Mouse (Mus musculus) small intestine, adult 2 months (tissue): ENCODE measurements around the gene Ppm1b. TPM values are rescaled to one million over a fixed set of nuclear protein-coding genes. Genes with fewer than 3 reads are reported as not detected.

ENCODE experiments used
- H3K27ac ChIP-seq: fragments of 200-500 bp; 2 replicates; pipeline ENCODE4 v1.5.1; 2012; ENCODE audit warnings: low read depth, low read length, control low read depth, inconsistent platforms; ENCODE audit not compliant: insufficient read depth
- H3K27me3 ChIP-seq: fragments of 200-500 bp; 2 replicates; pipeline ENCODE4 v1.6.1; 2012; ENCODE audit warnings: mild to moderate bottlenecking, moderate library complexity, low read length, inconsistent platforms; ENCODE audit not compliant: control insufficient read depth, insufficient read depth
- H3K36me3 ChIP-seq: fragments of 200-500 bp; 2 replicates; pipeline ENCODE4 v1.6.1; 2012; ENCODE audit warnings: mild to moderate bottlenecking, low read length, control low read depth, inconsistent platforms; ENCODE audit not compliant: control insufficient read depth, insufficient read depth
- H3K4me1 ChIP-seq: fragments of 200-500 bp; 2 replicates; pipeline ENCODE4 v1.6.1; 2012; ENCODE audit warnings: low read length, inconsistent platforms, mixed read lengths; ENCODE audit not compliant: control insufficient read depth, insufficient read depth, insufficient read length
- H3K4me3 ChIP-seq: fragments of 200-500 bp; 2 replicates; pipeline ENCODE4 v1.5.1; 2012; ENCODE audit warnings: low read depth, mild to moderate bottlenecking, control low read depth, inconsistent platforms, low read length, moderate library complexity
- CTCF ChIP-seq: fragments of 200-500 bp; IDR thresholded peaks from 2 replicates; pipeline ENCODE4 v1.5.1; 2012; ENCODE audit warnings: low read depth, mild to moderate bottlenecking, control low read depth, inconsistent platforms, low read length, moderate library complexity, mixed read lengths; ENCODE audit not compliant: insufficient replicate concordance, insufficient read length; ENCODE audit errors: extremely low read depth
- POLR2A ChIP-seq: fragments of 200-500 bp; IDR thresholded peaks from 2 replicates; pipeline ENCODE4 v1.6.1; 2012; ENCODE audit warnings: low read depth, mild to moderate bottlenecking, control low read depth, inconsistent platforms, low read length, moderate library complexity
- WGBS: fragments of 180-500 bp; shearing (Covaris S2); methylation state at CpG from one replicate; pipeline ENCODE4 v1.1.7; 2018; 5-methylcytosine and 5-hydroxymethylcytosine counted together
- polyA plus RNA-seq: library from polyadenylated mRNA; depleted of rRNA; stranded (reverse); fragments of >200 nt; gene quantifications from 2 replicates; pipeline ENCODE4 v1.2.3, GENCODE M21; 2012

The Ppm1b gene
- polyA plus RNA-seq, 1 experiment, result 17.6 TPM

- WGBS, result 70% methylated on average over 6 of the region's 6 CpGs
These were observed 39.3 kb downstream of the Ppm1b start for GRCm38 (mm10) chr17:84995844-84996243.

GRCm38 (mm10) chr17:84997639-84998038, 41.1 kb downstream of the Ppm1b start:
- H3K27ac ChIP-seq, result no peak overlapping the region
- no peaks in the 10 kb centered on the region for H3K27me3 ChIP-seq
- H3K4me1 ChIP-seq, result no peaks in the 10 kb centered on the region
- no peak overlapping the region for H3K4me3 ChIP-seq
- 44% methylated on average over 1 of the region's 1 CpGs for WGBS
- TF ChIP-seq CTCF, result no peak
- TF ChIP-seq POLR2A, result no peak
- peaks cover 19% of the 10 kb centered on the region for H3K36me3 ChIP-seq

More at GRCm38 (mm10) chr17:84995844-84996243, 39.3 kb downstream of the Ppm1b start:
- Histone ChIP-seq H3K27ac (no peak overlapping the region), H3K27me3 (no peaks in the 10 kb centered on the region), H3K4me1 (no peaks in the 10 kb centered on the region), H3K36me3 (peaks cover 19% of the 10 kb centered on the region), H3K4me3 (no peak overlapping the region)
- TF ChIP-seq CTCF (no peak), POLR2A (no peak)

GRCm38 (mm10) chr17:84999636-85000035, 43.1 kb downstream of the Ppm1b start:
- H3K27me3 ChIP-seq, result no peaks in the 10 kb centered on the region

GRCm38 (mm10) chr17:85013485-85013884, 56.9 kb downstream of the Ppm1b start:
- H3K4me1 ChIP-seq, result no peaks in the 10 kb centered on the region
- H3K27ac ChIP-seq, result no peak overlapping the region
- no peaks in the 10 kb centered on the region for H3K27me3 ChIP-seq
- TF ChIP-seq POLR2A, result no peak
- no peak for TF ChIP-seq CTCF
- peaks cover 28% of the 10 kb centered on the region for H3K36me3 ChIP-seq
- no peak overlapping the region for H3K4me3 ChIP-seq
- 89% methylated on average over 6 of the region's 6 CpGs for WGBS

More at GRCm38 (mm10) chr17:84999636-85000035, 43.1 kb downstream of the Ppm1b start:
- Histone ChIP-seq H3K4me1 (no peaks in the 10 kb centered on the region), H3K4me3 (no peak overlapping the region), H3K36me3 (peaks cover 26% of the 10 kb centered on the region), H3K27ac (no peak overlapping the region)
- TF ChIP-seq POLR2A (no peak), CTCF (no peak)
- WGBS, result 83% methylated on average over 10 of the region's 10 CpGs

- Histone ChIP-seq H3K36me3 (peaks cover 27% of the 10 kb centered on the region), H3K27ac (no peak overlapping the region), H3K27me3 (no peaks in the 10 kb centered on the region), H3K4me3 (no peak overlapping the region), H3K4me1 (no peaks in the 10 kb centered on the region)
- 97% methylated on average over 3 of the region's 3 CpGs for WGBS
- TF ChIP-seq CTCF (no peak), POLR2A (no peak)
These were observed 58.1 kb downstream of the Ppm1b start for GRCm38 (mm10) chr17:85014632-85015031.

- H3K4me3 ChIP-seq, result no peak overlapping the region
- H3K27ac ChIP-seq, result no peak overlapping the region
- 81% methylated on average over 3 of the region's 3 CpGs for WGBS
- no peaks in the 10 kb centered on the region for H3K4me1 ChIP-seq
- no peaks in the 10 kb centered on the region for H3K27me3 ChIP-seq
- TF ChIP-seq CTCF (no peak), POLR2A (no peak)
- peaks cover 6% of the 10 kb centered on the region for H3K36me3 ChIP-seq
These were observed 61.8 kb downstream of the Ppm1b start for GRCm38 (mm10) chr17:85018344-85018743.

GRCm38 (mm10) chr17:85018794-85019193, 62.3 kb downstream of the Ppm1b start:
- Histone ChIP-seq H3K36me3 (0 out of 2 replicates have a peak, but pooled peaks cover 3% of the 10 kb centered on the region), H3K27ac (no peak overlapping the region), H3K4me1 (peaks cover 1% of the 10 kb centered on the region), H3K27me3 (no peaks in the 10 kb centered on the region), H3K4me3 (no peak overlapping the region)
- 49% methylated on average over 5 of the region's 5 CpGs for WGBS
- TF ChIP-seq CTCF (no peak), POLR2A (no peak)
